Mouse (Mus musculus): ENCODE measurements around the gene Foxk1.

DNA sequence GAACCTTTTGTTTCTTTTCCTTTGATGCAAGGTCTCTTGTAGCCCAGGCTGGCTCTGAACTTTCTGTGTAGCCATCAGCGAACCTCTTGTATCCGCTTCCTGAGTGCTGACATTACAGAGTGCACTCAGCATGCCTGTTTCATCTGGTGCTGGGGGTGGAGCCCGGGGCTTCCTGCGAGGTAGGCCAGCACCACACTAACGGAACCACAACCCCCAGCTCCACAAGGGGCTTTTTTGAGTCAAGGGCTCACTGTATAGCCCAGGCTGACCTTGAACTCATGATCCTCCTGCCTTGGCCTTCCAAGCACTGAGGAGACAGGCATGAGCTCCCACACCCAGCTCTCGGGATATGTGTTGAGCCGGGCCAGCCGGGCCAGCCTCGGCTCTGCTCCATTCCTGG is 49.5 kb downstream of the Foxk1 start:
- TF ChIP-seq CTCF (IDR thresholded peaks at IDR 0.05; ENCODE audit: low read depth) (no peak), EP300 (IDR thresholded peaks at IDR 0.05; ENCODE audit: low read depth) (no peak)
